Mouse (Mus musculus) lung, embryonic 16.5 days (tissue): ENCODE measurements around the gene Kat8. TPM values are rescaled to one million over a fixed set of nuclear protein-coding genes. Genes with fewer than 3 reads are reported as not detected.

Source experiments
- ATAC-seq: fragments of 200-750 bp; cut with Nextera tagmentation; 2 replicates; pipeline ENCODE4 v1.8.0; 2017; ENCODE audit warnings: low read depth, mild to moderate bottlenecking, moderate library complexity
- H3K27ac ChIP-seq: fragments of 300-500 bp; sonication (generic); 2 replicates; pipeline ENCODE4 v1.5.1; 2014; ENCODE audit warnings: mild to moderate bottlenecking, control low read depth, low read length
- H3K27me3 ChIP-seq: fragments of 300-500 bp; sonication (generic); 2 replicates; pipeline ENCODE4 v1.6.1; 2014; ENCODE audit warnings: low read depth, low read length, mixed read lengths; ENCODE audit not compliant: control insufficient read depth, insufficient read depth
- H3K36me3 ChIP-seq: fragments of 300-500 bp; sonication (generic); 2 replicates; pipeline ENCODE4 v1.6.1; 2014; ENCODE audit warnings: low read length; ENCODE audit not compliant: control insufficient read depth, insufficient read depth
- H3K4me1 ChIP-seq: fragments of 300-500 bp; sonication (generic); replicated peaks from 2 replicates; pipeline ENCODE4 v1.6.1; 2014; ENCODE audit warnings: low read length, mixed read lengths; ENCODE audit not compliant: control insufficient read depth, insufficient read depth
- H3K4me2 ChIP-seq: fragments of 300-500 bp; sonication (generic); 2 replicates; pipeline ENCODE4 v1.6.1; 2014; ENCODE audit warnings: low read depth, low read length, control low read depth
- H3K4me3 ChIP-seq: fragments of 300-500 bp; sonication (generic); 2 replicates; pipeline ENCODE4 v1.5.1; 2014; ENCODE audit warnings: mild to moderate bottlenecking, low read length, control low read depth
- H3K9ac ChIP-seq: fragments of 300-500 bp; sonication (generic); 2 replicates; pipeline ENCODE4 v1.6.1; 2014; ENCODE audit warnings: low read length, control low read depth
- H3K9me3 ChIP-seq: fragments of 300-500 bp; sonication (generic); 2 replicates; pipeline ENCODE4 v1.6.1; 2016; ENCODE audit warnings: low read length; ENCODE audit not compliant: control insufficient read depth
- WGBS: fragments of 180-500 bp; shearing (Covaris S2); extraction: QIAGEN DNeasy Blood & Tissue Kit; methylation state at CpG from one replicate; pipeline ENCODE4 v1.1.7; 2014; 5-methylcytosine and 5-hydroxymethylcytosine counted together
- polyA plus RNA-seq: library from polyadenylated mRNA; unstranded; fragments of >200 nt; fragmentation: Nextera tagmentation; extraction: Ambion mirVana; gene quantifications from 2 replicates; pipeline ENCODE4 v1.2.1, GENCODE M21; 2015

Gene Kat8
- 37.2 and 38.9 TPM in 2 replicates for polyA plus RNA-seq

- Histone ChIP-seq H3K9ac (peak within 1 kb of the TSS; percentile 92), H3K4me2 (peak within 1 kb of the TSS; percentile 56), H3K4me3 (peak within 1 kb of the TSS; percentile 98), H3K9me3 (no peaks in the 10 kb centered on the region), H3K4me1 (peaks cover 9% of the 10 kb centered on the region; the same call in 1 of the 2 replicates), H3K36me3 (peaks cover 37% of the 10 kb centered on the region), H3K27ac (peak within 1 kb of the TSS; percentile 86), H3K27me3 (no peaks in the 10 kb centered on the region)
- under 1% methylated on average over 40 of the region's 40 CpGs for WGBS
- peak; percentile 97 for ATAC-seq
Measured at GRCm38 (mm10) chr7:127912190-127912871, at the start of gene Kat8. Kat8 (plus strand) TSS chr7:127912516.

DNA sequence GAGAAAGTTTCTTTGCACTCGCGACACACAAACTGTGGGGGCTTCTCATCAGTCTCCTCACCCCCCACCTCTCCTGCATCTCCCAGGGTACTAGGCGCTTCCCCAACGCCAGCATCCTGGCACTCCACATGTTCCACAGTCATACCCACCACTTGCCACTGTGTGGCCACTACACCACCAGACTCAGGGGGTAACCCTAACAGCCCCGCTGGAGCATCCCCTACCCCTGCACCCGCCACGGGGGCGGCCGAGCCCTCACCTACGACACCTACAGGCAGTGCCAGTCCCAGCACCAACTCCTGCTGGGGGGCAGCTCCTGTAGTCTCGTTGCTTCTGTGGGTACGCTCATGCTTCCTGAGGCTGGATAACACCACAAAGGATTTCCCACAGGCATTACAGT lies 45.9 kb upstream of the Kat8 start:
- Histone ChIP-seq H3K4me1 (no peaks in the 10 kb centered on the region), H3K4me3 (no peak overlapping the region), H3K9me3 (no peaks in the 10 kb centered on the region), H3K27me3 (no peaks in the 10 kb centered on the region), H3K9ac (no peak overlapping the region), H3K27ac (no peak overlapping the region), H3K4me2 (no peak overlapping the region), H3K36me3 (peaks cover 22% of the 10 kb centered on the region)
- ATAC-seq, result no peak
- WGBS, result 92% methylated on average over 12 of the region's 12 CpGs

GRCm38 (mm10) chr7:127867641-127868040 lies 44.7 kb upstream of the Kat8 start:
- Histone ChIP-seq H3K27ac (no peak overlapping the region), H3K4me1 (no peaks in the 10 kb centered on the region), H3K4me3 (no peak overlapping the region), H3K4me2 (no peak overlapping the region), H3K36me3 (peaks cover 24% of the 10 kb centered on the region), H3K9ac (no peak overlapping the region), H3K9me3 (no peaks in the 10 kb centered on the region), H3K27me3 (no peaks in the 10 kb centered on the region)
- 96% methylated on average over 18 of the region's 18 CpGs for WGBS
- ATAC-seq, result no peak

- ATAC-seq, result peak; percentile 61; the same call in 1 of the 2 replicates
- Histone ChIP-seq H3K9ac (no peak overlapping the region), H3K27ac (no peak overlapping the region), H3K36me3 (peaks cover 24% of the 10 kb centered on the region), H3K27me3 (no peaks in the 10 kb centered on the region), H3K4me1 (peaks cover 10% of the 10 kb centered on the region), H3K4me3 (no peak overlapping the region), H3K9me3 (no peaks in the 10 kb centered on the region), H3K4me2 (no peak overlapping the region)
- WGBS, result 54% methylated on average over 3 of the region's 3 CpGs
Measured at GRCm38 (mm10) chr7:127869149-127869810, 43.0 kb upstream of the Kat8 start.

- Histone ChIP-seq H3K4me3 (no peak overlapping the region), H3K9ac (no peak overlapping the region), H3K9me3 (no peaks in the 10 kb centered on the region), H3K27me3 (no peaks in the 10 kb centered on the region), H3K36me3 (peaks cover 22% of the 10 kb centered on the region), H3K27ac (no peak overlapping the region), H3K4me1 (peaks cover 17% of the 10 kb centered on the region), H3K4me2 (no peak overlapping the region)
- no peak for ATAC-seq
- WGBS, result 80% methylated on average over 5 of the region's 5 CpGs
Measured at GRCm38 (mm10) chr7:127870136-127870821, 42.0 kb upstream of the Kat8 start.

GRCm38 (mm10) chr7:127874812-127875626 lies 37.3 kb upstream of the Kat8 start:
- peak overlapping the region; percentile 85 for H3K4me2 ChIP-seq
- peaks cover 26% of the 10 kb centered on the region for H3K4me1 ChIP-seq
- H3K36me3 ChIP-seq, result peaks cover 18% of the 10 kb centered on the region
- H3K27me3 ChIP-seq, result no peaks in the 10 kb centered on the region
- H3K9ac ChIP-seq, result peak overlapping the region; percentile 99
- peak overlapping the region; percentile 98 for H3K4me3 ChIP-seq
- no peaks in the 10 kb centered on the region for H3K9me3 ChIP-seq
- WGBS, result 3% methylated on average over 20 of the region's 20 CpGs
- 0 out of 2 replicates have a peak, but pooled peaks have one; percentile 11 for ATAC-seq
- peak overlapping the region; percentile 99 for H3K27ac ChIP-seq

GRCm38 (mm10) chr7:127875627-127876001 lies 36.7 kb upstream of the Kat8 start:
- peaks cover 22% of the 10 kb centered on the region for H3K36me3 ChIP-seq
- peak overlapping the region; percentile 85 for H3K4me2 ChIP-seq
- ATAC-seq, result peak; percentile 95
- peak overlapping the region; percentile 98 for H3K4me3 ChIP-seq
- WGBS, result 0% methylated on average over 22 of the region's 43 CpGs
- H3K27ac ChIP-seq, result peak overlapping the region; percentile 99
- H3K9ac ChIP-seq, result peak overlapping the region; percentile 99
- peaks cover 26% of the 10 kb centered on the region for H3K4me1 ChIP-seq
- no peaks in the 10 kb centered on the region for H3K9me3 ChIP-seq
- no peaks in the 10 kb centered on the region for H3K27me3 ChIP-seq

GRCm38 (mm10) chr7:127876041-127876466 lies 36.3 kb upstream of the Kat8 start, which contains the start of gene Zfp646:
Zfp646 (plus strand) TSS chr7:127876221.
- H3K36me3 ChIP-seq, result peaks cover 25% of the 10 kb centered on the region
- under 1% methylated on average over 41 of the region's 41 CpGs for WGBS
- H3K4me2 ChIP-seq, result peak within 1 kb of the TSS; percentile 98

More at GRCm38 (mm10) chr7:127876041-127876466, 36.3 kb upstream of the Kat8 start, which contains the start of gene Zfp646:
- Histone ChIP-seq H3K27ac (peak within 1 kb of the TSS; percentile 99), H3K27me3 (no peaks in the 10 kb centered on the region), H3K4me1 (peaks cover 26% of the 10 kb centered on the region), H3K9me3 (no peaks in the 10 kb centered on the region), H3K9ac (peak within 1 kb of the TSS; percentile 99), H3K4me3 (peak within 1 kb of the TSS; percentile 98)
- peak; percentile 91 for ATAC-seq
